Mouse (Mus musculus) kidney, adult 8-10 months (tissue): ENCODE data around the gene Gdpd3.
A peak's percentile ranks its signal among the peaks of the same experiment; 100 is the strongest.
"Not testable (repeated sequence)": the region's sequence is repeated elsewhere in the genome, so short reads cannot be mapped to it uniquely, and the experiment has no call there.

ENCODE experiments used
- DNase-seq, 2 experiments: peaks; one replicate each; pipeline ENCODE4 v3.0.0; 2022

Gdpd3 gene

GRCm38 (mm10) chr7:126766201-126766600 is at the start of gene Gdpd3:
Gene Gdpd3, plus strand, starts transcription at chr7:126766334.
- peak; percentile 52 to 59 for DNase-seq

GRCm38 (mm10) chr7:126717566-126717965 is 48.6 kb upstream of the Gdpd3 start:
- no peak for DNase-seq

GRCm38 (mm10) chr7:126718787-126719337 is 47.3 kb upstream of the Gdpd3 start:
- no peak for DNase-seq

- no peak for DNase-seq
Measured at GRCm38 (mm10) chr7:126721635-126722034, 44.5 kb upstream of the Gdpd3 start.

GRCm38 (mm10) chr7:126725077-126725476 is 41.1 kb upstream of the Gdpd3 start:
- no peak for DNase-seq

GRCm38 (mm10) chr7:126725667-126726066 is 40.5 kb upstream of the Gdpd3 start:
- no peak for DNase-seq

- not testable (repeated sequence) for DNase-seq
Measured at GRCm38 (mm10) chr7:126730256-126730789, 35.8 kb upstream of the Gdpd3 start.

GRCm38 (mm10) chr7:126736122-126736521 is 30.0 kb upstream of the Gdpd3 start:
- no peak for DNase-seq

GRCm38 (mm10) chr7:126739551-126739950 is 26.6 kb upstream of the Gdpd3 start:
- no peak for DNase-seq

GRCm38 (mm10) chr7:126740132-126740735 is 25.9 kb upstream of the Gdpd3 start:
- DNase-seq: no peak

GRCm38 (mm10) chr7:126740977-126741376 is 25.2 kb upstream of the Gdpd3 start:
- no peak for DNase-seq

GRCm38 (mm10) chr7:126741452-126741851 is 24.7 kb upstream of the Gdpd3 start:
- no peak for DNase-seq

GRCm38 (mm10) chr7:126741964-126742482 is 24.1 kb upstream of the Gdpd3 start:
- no peak for DNase-seq

GRCm38 (mm10) chr7:126746066-126746465 is 20.1 kb upstream of the Gdpd3 start:
- DNase-seq: no peak

GRCm38 (mm10) chr7:126746798-126747197 is 19.3 kb upstream of the Gdpd3 start:
- DNase-seq: no peak

GRCm38 (mm10) chr7:126748824-126749223 is 17.3 kb upstream of the Gdpd3 start:
- DNase-seq: no peak

- no peak for DNase-seq
Measured at GRCm38 (mm10) chr7:126749582-126750343, 16.4 kb upstream of the Gdpd3 start.

- peak; percentile 73 to 85 for DNase-seq
Measured at GRCm38 (mm10) chr7:126754866-126755265, 11.3 kb upstream of the Gdpd3 start.

- DNase-seq: no peak
Measured at GRCm38 (mm10) chr7:126758539-126758938, 7.6 kb upstream of the Gdpd3 start.

- peak; percentile 90 to 91 for DNase-seq
Measured at GRCm38 (mm10) chr7:126759050-126759671, 7.0 kb upstream of the Gdpd3 start, which contains the start of gene Mapk3. Gene Mapk3, plus strand, starts transcription at chr7:126759601.

GRCm38 (mm10) chr7:126759672-126760390 is 6.3 kb upstream of the Gdpd3 start:
- no peak for DNase-seq

- DNase-seq: peak; percentile 57 to 70
Measured at GRCm38 (mm10) chr7:126760391-126760802, 5.7 kb upstream of the Gdpd3 start.
